Comparison of ENCODE assay signal across 29 mouse cellular contexts in the genomic region with DNA sequence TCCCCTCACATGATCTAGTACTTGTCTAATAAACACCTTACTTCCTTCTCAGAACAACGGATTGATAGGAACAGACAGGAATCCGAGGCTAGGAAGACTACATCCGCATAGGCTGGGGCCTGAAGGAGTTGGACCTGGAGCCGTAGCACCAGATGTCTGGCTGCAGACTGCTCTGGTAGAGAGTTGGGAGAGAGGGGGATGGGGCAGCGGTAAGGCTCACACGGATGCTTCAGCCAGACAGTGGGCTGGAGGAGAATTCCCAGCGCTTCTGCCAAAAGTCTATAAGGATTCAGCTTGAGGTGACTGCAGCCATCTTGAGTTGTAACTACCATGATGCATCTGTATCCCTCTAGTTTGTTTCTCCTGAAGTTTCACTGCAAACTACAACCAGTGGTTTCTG.
DNase-seq lines count a peak whose midpoint lies in the region; ATAC-seq and TF ChIP-seq lines count a peak whose summit lies in the region.
"Had no signal": no experiment of that assay in that cellular context is flagged by ENCODE, and none has a peak within 500 bp of the region (broad histone marks: within the 10 kb centered on the region; RNA-seq: fewer than 3 reads in every experiment).

No protein-coding gene starts in this region.

- no peak for ATAC-seq in stomach, postnatal 0 days (ENCODE audit: low FRiP score, low TSS enrichment)
- ATAC-seq: forebrain, embryonic 14.5 days; inflammation-experienced regulatory T-cells, adult 6 months; Patski had no signal

- H3K27ac ChIP-seq in stomach, postnatal 0 days (replicated peaks), result no peak overlapping the region
- H3K27ac ChIP-seq: embryonic facial prominence, embryonic 12.5 days; heart, embryonic 13.5 days; hindbrain, embryonic 10.5 days; hindbrain, embryonic 15.5 days; liver, embryonic 13.5 days; stomach, embryonic 15.5 days had no signal

- H3K4me2 ChIP-seq in stomach, postnatal 0 days (replicated peaks; ENCODE audit: low read depth), result no peak overlapping the region
- H3K4me2 ChIP-seq: embryonic facial prominence, embryonic 12.5 days; heart, embryonic 13.5 days; hindbrain, embryonic 15.5 days; liver, embryonic 13.5 days; stomach, embryonic 15.5 days had no signal

- H3K9ac ChIP-seq in stomach, postnatal 0 days (ENCODE audit: low read length), result no peak overlapping the region
- H3K9ac ChIP-seq: embryonic facial prominence, embryonic 12.5 days; heart, embryonic 13.5 days; hindbrain, embryonic 15.5 days; liver, embryonic 13.5 days; stomach, embryonic 15.5 days had no signal

- peak; percentile 52 to 65 for DNase-seq in cerebellum, postnatal 10 days
- no peak for DNase-seq in cerebellum, postnatal 14 days
- DNase-seq in left cerebral cortex, adult 18-20 months (ENCODE audit: low spot score in 2 of 2), result peak; percentile 34 to 38
- DNase-seq in left cerebral cortex, adult 11 months (ENCODE audit: low spot score), result no peak
- peak; percentile 7 for DNase-seq in MN1 (ENCODE audit: low spot score)
- peak; percentile 50 for DNase-seq in left cerebral cortex, postnatal 4 days
- DNase-seq in stomach, postnatal 0 days (ENCODE audit: low spot score), result no peak
- no peak for DNase-seq in B cell, adult 2 months
- DNase-seq: adrenal gland, postnatal 14 days; cerebellum, adult 18-20 months; cerebellum, postnatal 25 days; gastrocnemius, postnatal 10 days; heart, postnatal 10 days; kidney, adult 11 months; kidney, postnatal 14 days; liver, embryonic 13.5 days; lung, adult 18-20 months; lung, postnatal 14 days; midbrain, embryonic 14.5 days; thymus, postnatal 14 days had no signal

- intact Hi-C loops in left cerebral cortex, postnatal 4 days (cut with DNase I), result no loop called here

- 45% methylated on average over 7 of the region's 7 CpGs for WGBS in stomach, postnatal 0 days

- no peaks in the 10 kb centered on the region for H3K36me3 ChIP-seq in stomach, postnatal 0 days (ENCODE audit: control insufficient read depth, insufficient read depth, low read length)
- H3K36me3 ChIP-seq: embryonic facial prominence, embryonic 12.5 days; G1E; heart, embryonic 13.5 days; hindbrain, embryonic 10.5 days; hindbrain, embryonic 15.5 days; liver, embryonic 13.5 days; stomach, embryonic 15.5 days had no signal

- no peaks in the 10 kb centered on the region for H3K4me1 ChIP-seq in stomach, postnatal 0 days (replicated peaks; ENCODE audit: control insufficient read depth, insufficient read depth)
- H3K4me1 ChIP-seq: embryonic facial prominence, embryonic 12.5 days; heart, embryonic 13.5 days; liver, embryonic 13.5 days had no signal

- no peaks in the 10 kb centered on the region for H3K27me3 ChIP-seq in stomach, postnatal 0 days (ENCODE audit: control insufficient read depth, insufficient read depth, low read length)
- H3K27me3 ChIP-seq: embryonic facial prominence, embryonic 12.5 days; hindbrain, embryonic 15.5 days; liver, embryonic 13.5 days; stomach, embryonic 15.5 days had no signal

- H3K4me3 ChIP-seq in stomach, postnatal 0 days (ENCODE audit: low read depth, low read length), result no peak overlapping the region
- H3K4me3 ChIP-seq: embryonic facial prominence, embryonic 12.5 days; heart, embryonic 13.5 days; hindbrain, embryonic 10.5 days; hindbrain, embryonic 15.5 days; liver, embryonic 13.5 days; stomach, embryonic 15.5 days had no signal

- no peak for TF ChIP-seq CTCF in stomach, postnatal 0 days (IDR thresholded peaks at IDR 0.05; ENCODE audit: low read depth)

- TF ChIP-seq EP300 in stomach, postnatal 0 days (optimal IDR thresholded peaks at IDR 0.05), result no peak

- H3K9me3 ChIP-seq in stomach, postnatal 0 days (ENCODE audit: control insufficient read depth, low read length), result no peaks in the 10 kb centered on the region
- H3K9me3 ChIP-seq: embryonic facial prominence, embryonic 12.5 days; G1E; heart, embryonic 13.5 days; hindbrain, embryonic 10.5 days; hindbrain, embryonic 15.5 days; liver, embryonic 13.5 days; stomach, embryonic 15.5 days had no signal

Comparison
In these comparisons a context has a peak if more than half of its experiments do, and no peak if none do; other contexts are left out.
1. DNase-seq: peak in cerebellum, postnatal 10 days (2 of 2), left cerebral cortex, adult 18-20 months (2 of 2), MN1 (single experiment) and left cerebral cortex, postnatal 4 days (single experiment); none in cerebellum, postnatal 14 days (0 of 2), left cerebral cortex, adult 11 months (single experiment), stomach, postnatal 0 days (single experiment) and B cell, adult 2 months (0 of 2).